Mouse (Mus musculus) intestine, postnatal 0 days (tissue): ENCODE data around the gene Jagn1. TPM values are rescaled to one million over a fixed set of nuclear protein-coding genes. Genes with fewer than 3 reads are reported as not detected.

Source experiments
- ATAC-seq: fragments of 200-750 bp; cut with Nextera tagmentation; 2 replicates; pipeline ENCODE4 v1.8.0; 2017; ENCODE audit warnings: mild to moderate bottlenecking, moderate TSS enrichment, moderate library complexity
- H3K27ac ChIP-seq: fragments of 300-500 bp; sonication (generic); 2 replicates; pipeline ENCODE4 v1.5.1; 2014; ENCODE audit warnings: mild to moderate bottlenecking, low read depth, low read length, moderate library complexity
- H3K27me3 ChIP-seq: fragments of 300-500 bp; sonication (generic); replicated peaks from 2 replicates; pipeline ENCODE4 v1.6.1; 2014; ENCODE audit warnings: low read length, mixed read lengths; ENCODE audit not compliant: control insufficient read depth, insufficient read depth
- H3K36me3 ChIP-seq: fragments of 300-500 bp; sonication (generic); 2 replicates; pipeline ENCODE4 v1.6.1; 2014; ENCODE audit warnings: mild to moderate bottlenecking, moderate library complexity; ENCODE audit not compliant: control insufficient read depth, insufficient read depth
- H3K4me1 ChIP-seq: fragments of 300-500 bp; sonication (generic); replicated peaks from 2 replicates; pipeline ENCODE4 v1.6.1; 2014; ENCODE audit warnings: antibody characterized with exemption, low read length, mixed read lengths; ENCODE audit not compliant: control insufficient read depth, insufficient read depth
- H3K4me2 ChIP-seq: fragments of 300-500 bp; sonication (generic); replicated peaks from 2 replicates; pipeline ENCODE4 v1.6.1; 2014; ENCODE audit warnings: low read depth, mild to moderate bottlenecking, moderate library complexity
- H3K4me3 ChIP-seq: fragments of 300-500 bp; sonication (generic); 2 replicates; pipeline ENCODE4 v1.5.1; 2014; ENCODE audit warnings: low read depth, low read length
- H3K9ac ChIP-seq: fragments of 300-500 bp; sonication (generic); 2 replicates; pipeline ENCODE4 v1.6.1; 2014; ENCODE audit warnings: mild to moderate bottlenecking, low read depth, low read length
- H3K9me3 ChIP-seq: fragments of 300-500 bp; sonication (generic); 2 replicates; pipeline ENCODE4 v1.6.1; 2016; ENCODE audit warnings: mixed run types; ENCODE audit not compliant: control insufficient read depth
- CTCF ChIP-seq: sonication (generic); IDR thresholded peaks from 2 replicates; pipeline ENCODE4 v1.5.1; 2016; ENCODE audit warnings: low read depth, mild to moderate bottlenecking, control low read depth, antibody characterized with exemption, moderate library complexity
- WGBS: fragments of 180-500 bp; shearing (Covaris S2); extraction: QIAGEN DNeasy Blood & Tissue Kit; methylation state at CpG from one replicate; pipeline ENCODE4 v1.1.7; 2014; 5-methylcytosine and 5-hydroxymethylcytosine counted together
- polyA plus RNA-seq: library from polyadenylated mRNA; unstranded; fragments of >200 nt; fragmentation: Nextera tagmentation; extraction: Ambion mirVana; gene quantifications from 2 replicates; pipeline ENCODE4 v1.2.1, GENCODE M21; 2015

Gene Jagn1
- polyA plus RNA-seq, 1 experiment from 2014 or later = 44.9 TPM

GRCm38 (mm10) chr6:113444207-113444965, 2.0 kb downstream of the Jagn1 start:
- TF ChIP-seq CTCF = no peak
- peak overlapping the region; percentile 41; the same call in 1 of the 2 replicates for H3K27ac ChIP-seq
- no peaks in the 10 kb centered on the region for H3K4me1 ChIP-seq
- peak overlapping the region; percentile 24; the same call in 1 of the 2 replicates for H3K4me2 ChIP-seq
- peak; percentile 25; the same call in 1 of the 2 replicates for ATAC-seq
- H3K9me3 ChIP-seq = no peaks in the 10 kb centered on the region
- no peaks in the 10 kb centered on the region for H3K27me3 ChIP-seq
- H3K4me3 ChIP-seq = no peak overlapping the region
- H3K36me3 ChIP-seq = peaks cover 26% of the 10 kb centered on the region
- no peak overlapping the region for H3K9ac ChIP-seq
- 45% methylated on average over 6 of the region's 8 CpGs for whole genome bisulfite sequencing

GRCm38 (mm10) chr6:113447639-113448038, 5.3 kb downstream of the Jagn1 start:
- H3K4me3 ChIP-seq = no peak overlapping the region
- no peak overlapping the region for H3K4me2 ChIP-seq
- H3K9ac ChIP-seq = no peak overlapping the region
- H3K27me3 ChIP-seq = no peaks in the 10 kb centered on the region
- 95% methylated on average over 4 of the region's 4 CpGs for WGBS
- no peaks in the 10 kb centered on the region for H3K9me3 ChIP-seq
- H3K4me1 ChIP-seq = no peaks in the 10 kb centered on the region
- no peak overlapping the region for H3K27ac ChIP-seq
- peaks cover 26% of the 10 kb centered on the region for H3K36me3 ChIP-seq
- ATAC-seq = no peak
- TF ChIP-seq CTCF = no peak

GRCm38 (mm10) chr6:113451839-113452238, 9.5 kb downstream of the Jagn1 start:
- Histone ChIP-seq H3K4me2 (no peak overlapping the region), H3K27me3 (no peaks in the 10 kb centered on the region), H3K9me3 (no peaks in the 10 kb centered on the region), H3K9ac (no peak overlapping the region), H3K27ac (no peak overlapping the region), H3K36me3 (peaks cover 19% of the 10 kb centered on the region), H3K4me1 (no peaks in the 10 kb centered on the region), H3K4me3 (no peak overlapping the region)
- 79% methylated on average over 2 of the region's 2 CpGs for WGBS
- no peak for ATAC-seq
- no peak for TF ChIP-seq CTCF

GRCm38 (mm10) chr6:113455007-113455406, 12.6 kb downstream of the Jagn1 start:
- TF ChIP-seq CTCF = no peak
- H3K4me1 ChIP-seq = no peaks in the 10 kb centered on the region
- H3K9ac ChIP-seq = no peak overlapping the region
- H3K27ac ChIP-seq = no peak overlapping the region
- no peak overlapping the region for H3K4me3 ChIP-seq
- 35% methylated on average over 5 of the region's 5 CpGs for WGBS
- H3K4me2 ChIP-seq = no peak overlapping the region
- H3K36me3 ChIP-seq = no peaks in the 10 kb centered on the region
- H3K9me3 ChIP-seq = no peaks in the 10 kb centered on the region
- no peaks in the 10 kb centered on the region for H3K27me3 ChIP-seq
- peak; percentile 48; the same call in 1 of the 2 replicates for ATAC-seq

- ATAC-seq = no peak
Observed at GRCm38 (mm10) chr6:113457952-113458534, 15.7 kb downstream of the Jagn1 start, which contains the start of gene Il17re. Gene Il17re (plus strand): TSS chr6:113458484.

GRCm38 (mm10) chr6:113458635-113459034, 16.3 kb downstream of the Jagn1 start:
- no peaks in the 10 kb centered on the region for H3K9me3 ChIP-seq
- no peak overlapping the region for H3K27ac ChIP-seq
- H3K27me3 ChIP-seq = no peaks in the 10 kb centered on the region
- no peak for TF ChIP-seq CTCF
- H3K4me3 ChIP-seq = no peak overlapping the region
- no peaks in the 10 kb centered on the region for H3K4me1 ChIP-seq
- WGBS = 44% methylated on average over 10 of the region's 10 CpGs
- no peaks in the 10 kb centered on the region for H3K36me3 ChIP-seq
- peak; percentile 81 for ATAC-seq
- H3K9ac ChIP-seq = no peak overlapping the region
- H3K4me2 ChIP-seq = peak overlapping the region; percentile 24; the same call in 1 of the 2 replicates

More at GRCm38 (mm10) chr6:113457952-113458534, 15.7 kb downstream of the Jagn1 start, which contains the start of gene Il17re:
- 61% methylated on average over 10 of the region's 10 CpGs for WGBS
- H3K4me3 ChIP-seq = no peak within 1 kb of the TSS
- H3K4me1 ChIP-seq = no peaks in the 10 kb centered on the region
- H3K27me3 ChIP-seq = no peaks in the 10 kb centered on the region
- no peaks in the 10 kb centered on the region for H3K9me3 ChIP-seq
- TF ChIP-seq CTCF = no peak
- H3K36me3 ChIP-seq = no peaks in the 10 kb centered on the region
- no peak within 1 kb of the TSS for H3K9ac ChIP-seq
- peak within 1 kb of the TSS; percentile 24; the same call in 1 of the 2 replicates for H3K4me2 ChIP-seq
- H3K27ac ChIP-seq = no peak within 1 kb of the TSS
